Mouse (Mus musculus) hindbrain, embryonic 16.5 days (tissue): ENCODE measurements around the gene Gm9945. TPM values are rescaled to one million over a fixed set of nuclear protein-coding genes. Genes with fewer than 3 reads are reported as not detected.

Source experiments
- ATAC-seq: fragments of 200-750 bp; cut with Nextera tagmentation; 2 replicates; pipeline ENCODE4 v1.8.0; 2017; ENCODE audit warnings: moderate TSS enrichment, moderate library complexity
- H3K27ac ChIP-seq: fragments of 300-500 bp; sonication (generic); 2 replicates; pipeline ENCODE4 v1.5.1; 2014; ENCODE audit warnings: low read depth, mild to moderate bottlenecking, control low read depth, low read length, moderate library complexity
- H3K27me3 ChIP-seq: fragments of 300-500 bp; sonication (generic); replicated peaks from 2 replicates; pipeline ENCODE4 v1.6.1; 2014; ENCODE audit warnings: low read length; ENCODE audit not compliant: control insufficient read depth, insufficient read depth
- H3K36me3 ChIP-seq: fragments of 300-500 bp; sonication (generic); 2 replicates; pipeline ENCODE4 v1.6.1; 2014; ENCODE audit warnings: mild to moderate bottlenecking, low read length, moderate library complexity, mixed read lengths; ENCODE audit not compliant: control insufficient read depth, insufficient read depth
- H3K4me1 ChIP-seq: fragments of 300-500 bp; sonication (generic); 2 replicates; pipeline ENCODE4 v1.6.1; 2014; ENCODE audit warnings: low read depth, low read length; ENCODE audit not compliant: control insufficient read depth, insufficient read depth
- H3K4me2 ChIP-seq: fragments of 300-500 bp; sonication (generic); 2 replicates; pipeline ENCODE4 v1.6.1; 2014; ENCODE audit warnings: mild to moderate bottlenecking, low read length, control low read depth, moderate library complexity
- H3K4me3 ChIP-seq: fragments of 300-500 bp; sonication (generic); 2 replicates; pipeline ENCODE4 v1.5.1; 2014; ENCODE audit warnings: mild to moderate bottlenecking, low read length, control low read depth, moderate library complexity
- H3K9ac ChIP-seq: fragments of 300-500 bp; sonication (generic); 2 replicates; pipeline ENCODE4 v1.6.1; 2014; ENCODE audit warnings: low read depth, mild to moderate bottlenecking, control low read depth, low read length, moderate library complexity
- H3K9me3 ChIP-seq: fragments of 300-500 bp; sonication (generic); 2 replicates; pipeline ENCODE4 v1.6.1; 2014; ENCODE audit warnings: mild to moderate bottlenecking, low read length, moderate library complexity; ENCODE audit not compliant: control insufficient read depth
- WGBS: fragments of 180-500 bp; shearing (Covaris S2); extraction: QIAGEN DNeasy Blood & Tissue Kit; methylation state at CpG from one replicate; pipeline ENCODE4 v1.1.7; 2014; 5-methylcytosine and 5-hydroxymethylcytosine counted together
- polyA plus RNA-seq: library from polyadenylated mRNA; unstranded; fragments of >200 nt; fragmentation: Nextera tagmentation; extraction: Ambion mirVana; gene quantifications from 2 replicates; pipeline ENCODE4 v1.2.1, GENCODE M21; 2015

Gm9945 gene
- polyA plus RNA-seq, 1 experiment from 2014 or later, result 0.34 TPM

DNA sequence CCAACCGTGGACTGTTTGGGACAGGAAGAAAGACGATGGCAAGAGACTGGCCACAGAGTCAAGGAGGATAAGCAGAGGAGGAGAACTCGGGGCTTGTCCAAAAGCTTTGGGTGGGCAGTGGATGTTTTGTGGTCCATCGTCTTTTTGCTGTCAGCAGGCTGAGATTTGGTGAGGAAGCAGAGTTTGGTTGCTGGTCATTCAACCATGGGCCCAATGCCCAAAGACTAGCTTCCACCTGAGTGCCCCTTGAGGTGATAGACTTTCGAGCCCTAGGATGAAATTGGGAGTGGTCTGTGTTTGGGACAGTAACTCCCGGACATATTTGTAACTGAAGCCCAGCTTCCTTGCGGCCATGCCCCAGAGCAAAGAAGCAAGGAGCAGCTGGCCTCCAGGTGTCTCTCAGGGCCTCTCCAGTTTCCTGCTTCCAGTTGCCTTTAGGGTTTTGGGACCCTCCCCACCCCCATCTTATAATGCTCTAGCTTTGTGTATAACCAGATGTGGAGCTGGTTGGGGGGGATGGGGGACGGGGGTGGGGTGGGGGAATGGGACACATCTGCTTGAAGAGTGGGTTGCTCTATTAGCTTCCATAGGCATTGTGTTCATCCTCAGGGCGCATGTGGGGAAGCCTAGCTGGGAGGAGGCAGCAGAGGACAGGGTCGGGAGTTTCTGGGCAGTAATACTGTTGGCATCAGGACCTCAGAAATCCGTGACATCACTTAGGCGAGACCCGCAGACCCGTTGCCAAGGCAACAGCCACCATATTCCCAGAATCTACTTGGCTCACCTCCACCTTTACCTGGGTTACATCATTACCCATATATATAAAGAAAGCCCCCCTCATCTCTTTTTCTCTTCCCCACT is 43.8 kb downstream of the Gm9945 start:
- Histone ChIP-seq H3K4me2 (no peak overlapping the region), H3K9ac (no peak overlapping the region), H3K27me3 (no peaks in the 10 kb centered on the region), H3K36me3 (no peaks in the 10 kb centered on the region), H3K27ac (no peak overlapping the region), H3K4me1 (peaks cover 20% of the 10 kb centered on the region), H3K4me3 (no peak overlapping the region), H3K9me3 (no peaks in the 10 kb centered on the region)
- ATAC-seq, result no peak
- WGBS, result 86% methylated on average over 14 of the region's 14 CpGs

DNA sequence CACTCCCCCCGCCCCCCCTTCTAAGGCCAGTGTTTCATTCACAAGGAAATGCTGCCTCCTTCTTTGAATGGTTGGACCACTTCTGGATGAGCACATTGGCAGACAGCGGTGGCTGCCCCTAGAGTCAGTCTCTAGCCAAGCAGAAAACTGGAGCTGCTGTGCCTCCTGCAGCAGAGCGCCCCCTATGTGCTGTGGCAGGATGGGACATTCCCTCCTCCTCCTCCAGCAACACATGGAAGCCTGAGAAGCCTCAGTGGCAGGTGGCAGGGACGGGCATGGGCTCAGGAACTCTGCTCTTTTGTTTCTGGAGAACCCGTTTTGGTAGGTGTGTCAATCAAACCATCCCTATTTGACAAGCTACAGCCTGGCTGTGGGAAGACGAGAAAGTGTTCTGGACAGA is 44.9 kb downstream of the Gm9945 start:
- no peak overlapping the region for H3K9ac ChIP-seq
- peaks cover 17% of the 10 kb centered on the region for H3K4me1 ChIP-seq
- H3K4me3 ChIP-seq, result no peak overlapping the region
- 71% methylated on average over 6 of the region's 6 CpGs for WGBS
- no peak overlapping the region for H3K4me2 ChIP-seq
- H3K36me3 ChIP-seq, result no peaks in the 10 kb centered on the region
- ATAC-seq, result no peak
- H3K9me3 ChIP-seq, result no peaks in the 10 kb centered on the region
- no peak overlapping the region for H3K27ac ChIP-seq
- H3K27me3 ChIP-seq, result no peaks in the 10 kb centered on the region

DNA sequence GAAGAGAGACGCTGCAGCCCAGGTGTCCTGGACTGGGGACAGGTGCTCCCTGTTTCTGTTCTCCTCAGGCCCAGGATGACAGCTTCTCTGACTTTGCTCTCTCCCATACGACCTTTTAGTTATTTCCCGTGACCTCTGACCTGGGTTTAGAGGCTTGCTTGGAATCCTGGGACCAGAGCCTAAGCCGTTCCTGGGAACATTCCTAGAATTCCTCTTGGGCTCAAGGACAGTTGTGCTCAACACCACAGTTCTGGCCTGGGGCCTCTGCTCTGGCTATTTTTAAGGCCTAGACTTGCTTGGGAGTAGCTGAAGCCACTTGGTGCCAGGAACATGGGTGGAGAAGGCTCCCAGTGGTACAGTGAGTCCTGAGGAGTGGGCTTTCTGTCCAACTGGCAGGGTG is 45.5 kb downstream of the Gm9945 start:
- Histone ChIP-seq H3K4me2 (no peak overlapping the region), H3K27ac (no peak overlapping the region), H3K27me3 (no peaks in the 10 kb centered on the region), H3K9ac (no peak overlapping the region), H3K4me1 (peaks cover 15% of the 10 kb centered on the region), H3K36me3 (no peaks in the 10 kb centered on the region), H3K9me3 (no peaks in the 10 kb centered on the region), H3K4me3 (no peak overlapping the region)
- WGBS, result 54% methylated on average over 4 of the region's 4 CpGs
- ATAC-seq, result no peak

DNA sequence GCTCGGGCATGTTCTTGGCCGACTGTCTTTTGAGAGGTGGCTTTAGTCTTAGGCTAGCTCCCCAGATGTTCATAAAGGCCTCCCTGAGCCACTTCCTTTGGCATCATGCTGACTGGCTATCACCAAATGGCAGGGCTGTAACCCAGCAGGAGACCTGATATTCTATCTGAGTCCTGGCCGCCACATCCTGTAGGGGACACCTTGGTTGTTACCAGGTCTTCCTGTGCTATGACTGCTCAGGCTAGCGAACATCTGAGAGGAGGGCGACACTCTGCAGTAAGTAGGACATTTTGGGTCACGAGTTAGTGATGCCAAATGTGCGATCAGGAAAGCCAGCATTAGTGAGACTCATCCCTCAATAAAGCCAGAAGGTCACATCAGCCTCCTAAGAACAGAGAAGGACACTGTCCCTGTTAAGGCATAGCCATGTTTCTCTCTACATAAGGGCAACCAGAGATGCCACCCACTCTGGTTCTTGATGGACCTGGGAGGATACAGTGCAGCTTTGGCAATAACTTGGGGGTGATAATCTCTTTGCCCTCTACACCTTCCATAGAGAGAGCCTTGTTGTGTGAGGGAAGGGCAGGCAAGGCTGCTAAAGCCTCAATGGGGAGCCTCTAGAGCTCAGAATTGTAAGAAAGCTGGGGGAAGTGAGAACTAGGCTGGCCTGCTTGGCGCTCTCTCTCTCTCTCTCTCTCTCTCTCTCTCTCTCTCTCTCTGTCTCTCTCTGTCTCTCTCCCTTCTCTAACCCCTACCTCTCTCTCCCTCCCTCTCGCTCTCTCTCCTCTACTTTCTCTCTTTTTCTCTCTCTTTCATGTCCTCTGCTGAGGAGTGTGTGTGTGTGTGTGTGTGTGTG is 48.7 kb downstream of the Gm9945 start:
- no peaks in the 10 kb centered on the region; the same call in 1 of the 2 replicates for H3K4me1 ChIP-seq
- H3K4me3 ChIP-seq, result no peak overlapping the region
- no peaks in the 10 kb centered on the region for H3K27me3 ChIP-seq
- no peak overlapping the region for H3K27ac ChIP-seq
- no peak overlapping the region for H3K4me2 ChIP-seq
- ATAC-seq, result no peak
- H3K9me3 ChIP-seq, result no peaks in the 10 kb centered on the region
- peaks cover 3% of the 10 kb centered on the region; the same call in 1 of the 2 replicates for H3K36me3 ChIP-seq
- no peak overlapping the region for H3K9ac ChIP-seq
- WGBS, result 79% methylated on average over 9 of the region's 9 CpGs

DNA sequence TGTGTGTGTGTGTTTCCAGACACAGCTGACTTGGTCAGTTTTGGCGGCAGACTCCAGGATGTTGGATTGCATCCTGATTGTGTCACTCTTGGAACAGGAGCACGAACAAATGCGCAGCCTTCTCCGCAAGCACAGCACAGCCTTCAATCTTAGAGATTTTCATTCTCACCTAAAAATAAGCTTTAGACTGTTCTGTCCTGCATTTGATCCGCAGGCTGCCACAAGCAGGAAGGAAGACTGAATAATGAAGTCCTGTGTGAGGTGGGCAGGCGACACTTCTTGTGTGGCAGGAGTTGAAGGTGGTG is 49.2 kb downstream of the Gm9945 start:
- H3K9me3 ChIP-seq, result no peaks in the 10 kb centered on the region
- 52% methylated on average over 6 of the region's 6 CpGs for WGBS
- H3K4me3 ChIP-seq, result no peak overlapping the region
- peaks cover 8% of the 10 kb centered on the region for H3K36me3 ChIP-seq
- H3K4me1 ChIP-seq, result no peaks in the 10 kb centered on the region; the same call in 1 of the 2 replicates
- H3K9ac ChIP-seq, result no peak overlapping the region
- no peak for ATAC-seq
- no peak overlapping the region for H3K4me2 ChIP-seq
- H3K27ac ChIP-seq, result no peak overlapping the region
- no peaks in the 10 kb centered on the region for H3K27me3 ChIP-seq

DNA sequence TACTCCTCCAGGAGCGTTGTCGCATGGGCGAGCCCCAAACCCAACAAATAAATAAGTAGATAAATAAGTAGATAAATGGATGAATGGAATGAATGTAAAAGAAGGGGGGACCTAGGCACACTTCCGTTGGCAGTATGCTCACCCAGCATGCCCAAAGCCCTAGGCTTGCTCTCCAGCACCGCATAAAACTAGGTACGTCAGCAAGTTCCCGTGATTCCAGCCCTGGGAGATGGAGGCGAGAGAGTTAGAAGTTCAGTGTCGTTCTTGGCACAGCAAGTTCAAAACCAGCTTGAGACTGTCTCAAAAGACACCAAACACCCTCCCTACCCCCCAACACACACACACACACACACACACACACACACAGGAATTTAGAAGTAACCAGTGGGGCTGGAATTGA is 50.0 kb downstream of the Gm9945 start:
- no peak for ATAC-seq
- Histone ChIP-seq H3K9ac (no peak overlapping the region), H3K36me3 (peaks cover 16% of the 10 kb centered on the region), H3K4me1 (no peaks in the 10 kb centered on the region; the same call in 1 of the 2 replicates), H3K27me3 (no peaks in the 10 kb centered on the region), H3K27ac (no peak overlapping the region), H3K9me3 (no peaks in the 10 kb centered on the region), H3K4me3 (no peak overlapping the region), H3K4me2 (no peak overlapping the region)
- WGBS, result 83% methylated on average over 9 of the region's 9 CpGs

Other genes starting within 250 kb of the Gm9945 start
- 41.0 and 41.5 TPM in 2 replicates for gene Hspa4, start 179.7 kb upstream of the Gm9945 start, polyA plus RNA-seq
- 11.9 and 14.3 TPM in 2 replicates for gene Zcchc10, start 155.5 kb upstream of the Gm9945 start, polyA plus RNA-seq
- gene Aff4, start 129.3 kb upstream of the Gm9945 start, polyA plus RNA-seq, result 37.1 and 40.4 TPM in 2 replicates
- 0.33 and 0.44 TPM in 2 replicates for gene Leap2, start 57.0 kb upstream of the Gm9945 start, polyA plus RNA-seq
- gene Uqcrq, start 49.3 kb upstream of the Gm9945 start, polyA plus RNA-seq, result 747 and 916 TPM in 2 replicates
- gene Gdf9, start 49.1 kb upstream of the Gm9945 start, polyA plus RNA-seq, result 3.0 and 4.1 TPM in 2 replicates
- not detected in 2 replicates for gene Gm10447, start 23.1 kb upstream of the Gm9945 start, polyA plus RNA-seq
- 3.2 and 3.6 TPM in 2 replicates for gene Shroom1, start 23.0 kb upstream of the Gm9945 start, polyA plus RNA-seq
- not detected in 2 replicates for gene Gm9837, start 9.7 kb upstream of the Gm9945 start, polyA plus RNA-seq
- gene Sowaha, start 108 bp downstream of the Gm9945 start, polyA plus RNA-seq, result 1.5 TPM in 2 replicates
- 23.1 and 23.4 TPM in 2 replicates for gene Sept8, start 39.1 kb downstream of the Gm9945 start, polyA plus RNA-seq
- gene Kif3a, start 87.2 kb downstream of the Gm9945 start, polyA plus RNA-seq, result 306 and 352 TPM in 2 replicates
- 3.9 and 4.5 TPM in 2 replicates for gene Il4, start 138.5 kb downstream of the Gm9945 start, polyA plus RNA-seq
- not detected in 2 replicates for gene Il13, start 154.5 kb downstream of the Gm9945 start, polyA plus RNA-seq
- gene Rad50, start 227.2 kb downstream of the Gm9945 start, polyA plus RNA-seq, result 11.7 and 12.3 TPM in 2 replicates
- not detected in 2 replicates for gene Il5, start 240.6 kb downstream of the Gm9945 start, polyA plus RNA-seq